Mouse (Mus musculus) adrenal gland, adult 10 weeks (tissue): ENCODE measurements around the gene Itpa. TPM values are rescaled to one million over a fixed set of nuclear protein-coding genes. Genes with fewer than 3 reads are reported as not detected.

Experiments
- polyA plus RNA-seq: library from polyadenylated mRNA; stranded (reverse); fragments of 350-450 nt; fragmentation: Illumina TruSeq; extraction: RNeasy Lipid Tissue Mini Kit (QIAGEN cat#74804); gene quantifications from one replicate; pipeline ENCODE4 v1.2.3, GENCODE M21; 2014; ENCODE audit warnings: low read depth, low replicate concordance

The Itpa gene
- 40.2 TPM for polyA plus RNA-seq

GRCm38 (mm10) chr2:130667559-130667958 is at the start of gene Itpa:
Gene Itpa (plus strand): TSS chr2:130667610.

GRCm38 (mm10) chr2:130629839-130630203 is 37.6 kb upstream of the Itpa start, which contains the start of the genes Fastkd5 and Ubox5:
Gene Fastkd5 (minus strand): TSS chr2:130630027.
Gene Ubox5 (minus strand): TSS chr2:130630038.

GRCm38 (mm10) chr2:130642684-130643369 is 24.6 kb upstream of the Itpa start, which contains the start of gene Lzts3:
Gene Lzts3 (minus strand): TSS chr2:130642803.

GRCm38 (mm10) chr2:130664102-130664701 is 3.2 kb upstream of the Itpa start, which contains the start of gene Ddrgk1:
Gene Ddrgk1 (minus strand): TSS chr2:130664659.

GRCm38 (mm10) chr2:130697153-130697810 is 29.9 kb downstream of the Itpa start, which contains the start of gene Slc4a11:
Gene Slc4a11 (minus strand): TSS chr2:130697519.

Other genes starting within 250 kb of the Itpa start
- 23.9 TPM for gene Vps16, start 243.3 kb upstream of the Itpa start, polyA plus RNA-seq
- gene Pced1a, start 242.9 kb upstream of the Itpa start, polyA plus RNA-seq, result 5.9 TPM
- 196 TPM for gene Ptpra, start 217.3 kb upstream of the Itpa start, polyA plus RNA-seq
- 1.2 TPM for gene Mrps26, start 103.9 kb upstream of the Itpa start, polyA plus RNA-seq
- not detected for gene Oxt, start 91.4 kb upstream of the Itpa start, polyA plus RNA-seq
- gene Avp, start 85.1 kb upstream of the Itpa start, polyA plus RNA-seq, result not detected
- 32.5 TPM for gene Fastkd5, start 37.6 kb upstream of the Itpa start, polyA plus RNA-seq
- gene Ubox5, start 37.6 kb upstream of the Itpa start, polyA plus RNA-seq, result 4.7 TPM
- gene Lzts3, start 24.8 kb upstream of the Itpa start, polyA plus RNA-seq, result 2.3 TPM
- gene Ddrgk1, start 3.0 kb upstream of the Itpa start, polyA plus RNA-seq, result 16.0 TPM
- 0.64 TPM for gene Slc4a11, start 29.9 kb downstream of the Itpa start, polyA plus RNA-seq
- 27.6 TPM for gene 4930402H24Rik, start 238.8 kb downstream of the Itpa start, polyA plus RNA-seq
- gene Atrn, start 238.9 kb downstream of the Itpa start, polyA plus RNA-seq, result 43.9 TPM